Mouse (Mus musculus): Measurements from ENCODE around the gene Dchs2. TPM values are rescaled to one million over a fixed set of nuclear protein-coding genes. Genes with fewer than 3 reads are reported as not detected.
"Not testable (repeated sequence)": the region's sequence is repeated elsewhere in the genome, so short reads cannot be mapped to it uniquely, and the experiment has no call there.

The Dchs2 gene
- polyA plus RNA-seq, 1 experiment from 2014 or later: 0.35 TPM

- WGBS: 85% methylated on average over 6 of the region's 6 CpGs
- no peak for TF ChIP-seq CTCF (IDR thresholded peaks at IDR 0.05; ENCODE audit: low read depth)
- no peak for TF ChIP-seq EP300 (optimal IDR thresholded peaks at IDR 0.05)
These were observed 25.5 kb upstream of the Dchs2 start for GRCm38 (mm10) chr3:83102286-83102685.

GRCm38 (mm10) chr3:83110163-83110562 lies 17.6 kb upstream of the Dchs2 start:
- no peak for DNase-seq (ENCODE audit: low spot score)
- Histone ChIP-seq H3K9ac (ENCODE audit: low read length) (no peak overlapping the region), H3K4me1 (replicated peaks; ENCODE audit: control insufficient read depth, insufficient read depth) (no peaks in the 10 kb centered on the region), H3K4me3 (ENCODE audit: low read depth, low read length) (no peak overlapping the region), H3K9me3 (ENCODE audit: control insufficient read depth, low read length) (no peaks in the 10 kb centered on the region), H3K36me3 (ENCODE audit: control insufficient read depth, insufficient read depth, low read length) (no peaks in the 10 kb centered on the region), H3K4me2 (replicated peaks; ENCODE audit: low read depth) (no peak overlapping the region), H3K27ac (replicated peaks) (no peak overlapping the region), H3K27me3 (ENCODE audit: control insufficient read depth, insufficient read depth, low read length) (no peaks in the 10 kb centered on the region)
- TF ChIP-seq CTCF (IDR thresholded peaks at IDR 0.05; ENCODE audit: low read depth) (peak; percentile 88), EP300 (optimal IDR thresholded peaks at IDR 0.05) (no peak)
- ATAC-seq (ENCODE audit: low FRiP score, low TSS enrichment): no peak
- 38% methylated on average over 4 of the region's 4 CpGs for WGBS

More at GRCm38 (mm10) chr3:83102286-83102685, 25.5 kb upstream of the Dchs2 start:
- Histone ChIP-seq H3K9ac (ENCODE audit: low read length) (no peak overlapping the region), H3K9me3 (ENCODE audit: control insufficient read depth, low read length) (no peaks in the 10 kb centered on the region), H3K4me3 (ENCODE audit: low read depth, low read length) (no peak overlapping the region), H3K27ac (replicated peaks) (no peak overlapping the region), H3K36me3 (ENCODE audit: control insufficient read depth, insufficient read depth, low read length) (no peaks in the 10 kb centered on the region), H3K4me1 (replicated peaks; ENCODE audit: control insufficient read depth, insufficient read depth) (no peaks in the 10 kb centered on the region), H3K4me2 (replicated peaks; ENCODE audit: low read depth) (no peak overlapping the region), H3K27me3 (ENCODE audit: control insufficient read depth, insufficient read depth, low read length) (no peaks in the 10 kb centered on the region)
- DNase-seq (ENCODE audit: low spot score): no peak
- no peak for ATAC-seq (ENCODE audit: low FRiP score, low TSS enrichment)

GRCm38 (mm10) chr3:83111485-83112261 lies 16.1 kb upstream of the Dchs2 start:
- TF ChIP-seq CTCF (IDR thresholded peaks at IDR 0.05; ENCODE audit: low read depth) (no peak), EP300 (optimal IDR thresholded peaks at IDR 0.05) (no peak)
- H3K4me2 ChIP-seq (replicated peaks; ENCODE audit: low read depth): no peak overlapping the region
- no peaks in the 10 kb centered on the region for H3K36me3 ChIP-seq (ENCODE audit: control insufficient read depth, insufficient read depth, low read length)
- H3K9ac ChIP-seq (ENCODE audit: low read length): no peak overlapping the region
- H3K9me3 ChIP-seq (ENCODE audit: control insufficient read depth, low read length): no peaks in the 10 kb centered on the region
- 49% methylated on average over 7 of the region's 7 CpGs for WGBS
- H3K27me3 ChIP-seq (ENCODE audit: control insufficient read depth, insufficient read depth, low read length): no peaks in the 10 kb centered on the region
- no peak overlapping the region for H3K4me3 ChIP-seq (ENCODE audit: low read depth, low read length)
- H3K27ac ChIP-seq (replicated peaks): no peak overlapping the region
- ATAC-seq (ENCODE audit: low FRiP score, low TSS enrichment): no peak
- no peak for DNase-seq (ENCODE audit: low spot score)
- H3K4me1 ChIP-seq (replicated peaks; ENCODE audit: control insufficient read depth, insufficient read depth): no peaks in the 10 kb centered on the region

- no peak for ATAC-seq (ENCODE audit: low FRiP score, low TSS enrichment)
- Histone ChIP-seq H3K36me3 (ENCODE audit: control insufficient read depth, insufficient read depth, low read length) (no peaks in the 10 kb centered on the region), H3K9ac (ENCODE audit: low read length) (no peak overlapping the region), H3K4me3 (ENCODE audit: low read depth, low read length) (no peak overlapping the region), H3K9me3 (ENCODE audit: control insufficient read depth, low read length) (no peaks in the 10 kb centered on the region), H3K27me3 (ENCODE audit: control insufficient read depth, insufficient read depth, low read length) (no peaks in the 10 kb centered on the region), H3K27ac (replicated peaks) (no peak overlapping the region), H3K4me2 (replicated peaks; ENCODE audit: low read depth) (no peak overlapping the region), H3K4me1 (replicated peaks; ENCODE audit: control insufficient read depth, insufficient read depth) (no peaks in the 10 kb centered on the region)
- 35% methylated on average over 3 of the region's 3 CpGs for WGBS
- no peak for DNase-seq (ENCODE audit: low spot score)
- TF ChIP-seq CTCF (IDR thresholded peaks at IDR 0.05; ENCODE audit: low read depth) (no peak), EP300 (optimal IDR thresholded peaks at IDR 0.05) (no peak)
These were observed 14.9 kb upstream of the Dchs2 start for GRCm38 (mm10) chr3:83112869-83113268.

- H3K4me1 ChIP-seq (replicated peaks; ENCODE audit: control insufficient read depth, insufficient read depth): no peaks in the 10 kb centered on the region
- no peaks in the 10 kb centered on the region for H3K9me3 ChIP-seq (ENCODE audit: control insufficient read depth, low read length)
- TF ChIP-seq EP300 (optimal IDR thresholded peaks at IDR 0.05) (no peak), CTCF (IDR thresholded peaks at IDR 0.05; ENCODE audit: low read depth) (no peak)
- DNase-seq (ENCODE audit: low spot score) (no peak), ATAC-seq (ENCODE audit: low FRiP score, low TSS enrichment) (no peak)
- no peak overlapping the region for H3K27ac ChIP-seq (replicated peaks)
- H3K36me3 ChIP-seq (ENCODE audit: control insufficient read depth, insufficient read depth, low read length): no peaks in the 10 kb centered on the region
- no peak overlapping the region for H3K4me2 ChIP-seq (replicated peaks; ENCODE audit: low read depth)
- WGBS: 52% methylated on average over 1 of the region's 1 CpGs
- H3K27me3 ChIP-seq (ENCODE audit: control insufficient read depth, insufficient read depth, low read length): no peaks in the 10 kb centered on the region
- H3K4me3 ChIP-seq (ENCODE audit: low read depth, low read length): no peak overlapping the region
- H3K9ac ChIP-seq (ENCODE audit: low read length): no peak overlapping the region
These were observed 12.8 kb upstream of the Dchs2 start for GRCm38 (mm10) chr3:83114946-83115345.

GRCm38 (mm10) chr3:83117592-83117991 lies 10.2 kb upstream of the Dchs2 start:
- Histone ChIP-seq H3K36me3 (ENCODE audit: control insufficient read depth, insufficient read depth, low read length) (no peaks in the 10 kb centered on the region), H3K4me2 (replicated peaks; ENCODE audit: low read depth) (no peak overlapping the region), H3K4me3 (ENCODE audit: low read depth, low read length) (no peak overlapping the region), H3K9ac (ENCODE audit: low read length) (no peak overlapping the region), H3K27ac (replicated peaks) (no peak overlapping the region), H3K9me3 (ENCODE audit: control insufficient read depth, low read length) (no peaks in the 10 kb centered on the region), H3K4me1 (replicated peaks; ENCODE audit: control insufficient read depth, insufficient read depth) (no peaks in the 10 kb centered on the region), H3K27me3 (ENCODE audit: control insufficient read depth, insufficient read depth, low read length) (no peaks in the 10 kb centered on the region)
- DNase-seq (ENCODE audit: low spot score): peak; percentile 7
- ATAC-seq (ENCODE audit: low FRiP score, low TSS enrichment): no peak
- no peak for TF ChIP-seq EP300 (optimal IDR thresholded peaks at IDR 0.05)
- TF ChIP-seq CTCF (IDR thresholded peaks at IDR 0.05; ENCODE audit: low read depth): no peak
- WGBS: 61% methylated on average over 10 of the region's 10 CpGs

GRCm38 (mm10) chr3:83123945-83124344 lies 3.8 kb upstream of the Dchs2 start:
- H3K9me3 ChIP-seq (ENCODE audit: control insufficient read depth, low read length); H3K36me3 ChIP-seq (ENCODE audit: control insufficient read depth, insufficient read depth, low read length); H3K27ac ChIP-seq (replicated peaks); H3K4me3 ChIP-seq (ENCODE audit: low read depth, low read length); DNase-seq (ENCODE audit: low spot score); H3K4me1 ChIP-seq (replicated peaks; ENCODE audit: control insufficient read depth, insufficient read depth); H3K9ac ChIP-seq (ENCODE audit: low read length); ATAC-seq (ENCODE audit: low FRiP score, low TSS enrichment); H3K27me3 ChIP-seq (ENCODE audit: control insufficient read depth, insufficient read depth, low read length); H3K4me2 ChIP-seq (replicated peaks; ENCODE audit: low read depth): not testable (repeated sequence)
- over 99% methylated on average over 9 of the region's 9 CpGs for WGBS
